Comparison of ENCODE assay signal across 27 mouse cellular contexts in genomic region chr1:156070106-156070505, GRCm38 (mm10). TPM values are rescaled to one million over a fixed set of nuclear protein-coding genes. Genes with fewer than 3 reads are reported as not detected.
DNase-seq lines count a peak whose midpoint lies in the region; ATAC-seq lines count a peak whose summit lies in the region.
"Had no signal": no experiment of that assay in that cellular context is flagged by ENCODE, and none has a peak within 500 bp of the region (broad histone marks: within the 10 kb centered on the region; RNA-seq: fewer than 3 reads in every experiment).

No protein-coding gene starts in this region.

- 0 out of 2 replicates have a peak overlapping the region, but pooled peaks have one; percentile 28 for H3K27ac ChIP-seq in heart, embryonic 15.5 days
- no peak overlapping the region for H3K27ac ChIP-seq in stomach, embryonic 16.5 days (ENCODE audit: low read length)
- H3K27ac ChIP-seq: forebrain, embryonic 13.5 days; hindbrain, embryonic 12.5 days; hindbrain, postnatal 0 days; limb, embryonic 10.5 days; limb, embryonic 15.5 days; liver, embryonic 13.5 days; macrophage; midbrain, embryonic 13.5 days; neural tube, embryonic 15.5 days had no signal

- H3K4me2 ChIP-seq in heart, embryonic 15.5 days, result no peak overlapping the region
- no peak overlapping the region for H3K4me2 ChIP-seq in stomach, embryonic 16.5 days (ENCODE audit: low read depth, low read length)
- H3K4me2 ChIP-seq: forebrain, embryonic 13.5 days; hindbrain, embryonic 12.5 days; limb, embryonic 15.5 days; liver, embryonic 13.5 days; midbrain, embryonic 13.5 days; neural tube, embryonic 15.5 days had no signal

- no peaks in the 10 kb centered on the region for H3K9me3 ChIP-seq in heart, embryonic 15.5 days (replicated peaks)
- H3K9me3 ChIP-seq in stomach, embryonic 16.5 days (replicated peaks; ENCODE audit: control insufficient read depth, low read length), result no peaks in the 10 kb centered on the region
- H3K9me3 ChIP-seq: forebrain, embryonic 13.5 days; hindbrain, embryonic 12.5 days; limb, embryonic 10.5 days; limb, embryonic 15.5 days; liver, embryonic 13.5 days; midbrain, embryonic 13.5 days; neural tube, embryonic 15.5 days had no signal

- 44% methylated on average over 14 of the region's 14 CpGs for WGBS in heart, embryonic 15.5 days
- WGBS in stomach, embryonic 16.5 days, result 67% methylated on average over 14 of the region's 14 CpGs

- peak; percentile 18 for DNase-seq in adrenal gland, adult 2 months
- DNase-seq in adrenal gland, postnatal 14 days, result no peak
- no peak for DNase-seq in heart, postnatal 14 days
- DNase-seq in NIH3T3 (ENCODE audit: low read depth), result peak; percentile 69
- no peak for DNase-seq in embryo, embryonic 11 days
- no peak for DNase-seq in c-Kit-positive CD71-positive TER-119-positive erythroid progenitor cells, embryonic 14.5 days (ENCODE audit: low spot score)
- DNase-seq: adrenal gland, postnatal 10 days; cerebellum, adult 18-20 months; cerebellum, postnatal 10 days; gastrocnemius, postnatal 14 days; kidney, postnatal 14 days; layer of hippocampus, adult 9-11 months; liver, embryonic 13.5 days; lung, adult 18-20 months had no signal

- H3K36me3 ChIP-seq in heart, embryonic 15.5 days, result peaks cover 12% of the 10 kb centered on the region
- peaks cover 10% of the 10 kb centered on the region; the same call in 1 of the 2 replicates for H3K36me3 ChIP-seq in stomach, embryonic 16.5 days (ENCODE audit: control insufficient read depth, insufficient read depth, low read length)

- H3K27me3 ChIP-seq in heart, embryonic 15.5 days, result no peaks in the 10 kb centered on the region
- no peaks in the 10 kb centered on the region for H3K27me3 ChIP-seq in stomach, embryonic 16.5 days (ENCODE audit: control insufficient read depth, insufficient read depth, low read length)
- H3K27me3 ChIP-seq: forebrain, embryonic 13.5 days; hindbrain, embryonic 12.5 days; limb, embryonic 15.5 days; liver, embryonic 13.5 days; midbrain, embryonic 13.5 days; neural tube, embryonic 15.5 days had no signal

- intact Hi-C loops in heart, postnatal 14 days (cut with DNase I), result no loop called here

- no peak overlapping the region for H3K4me3 ChIP-seq in heart, embryonic 15.5 days
- H3K4me3 ChIP-seq in stomach, embryonic 16.5 days (replicated peaks; ENCODE audit: low read length), result no peak overlapping the region
- H3K4me3 ChIP-seq: forebrain, embryonic 13.5 days; hindbrain, embryonic 12.5 days; limb, embryonic 10.5 days; limb, embryonic 15.5 days; liver, embryonic 13.5 days; midbrain, embryonic 13.5 days; neural tube, embryonic 15.5 days had no signal

- 0 out of 2 replicates have a peak, but pooled peaks have one; percentile 30 for ATAC-seq in heart, embryonic 15.5 days (replicated peaks; ENCODE audit: insufficient number of reproducible peaks, insufficient read depth, low FRiP score, low read depth)
- ATAC-seq in stomach, embryonic 16.5 days (ENCODE audit: insufficient read depth, low FRiP score), result 0 out of 2 replicates have a peak, but pooled peaks have one; percentile 44
- ATAC-seq: CD4-positive, CD25-positive, alpha-beta regulatory T cell, adult 4 months; forebrain, embryonic 13.5 days; hindbrain, postnatal 0 days; intestine, postnatal 0 days; lung, postnatal 0 days; midbrain, embryonic 13.5 days had no signal

- H3K4me1 ChIP-seq in heart, embryonic 15.5 days (replicated peaks), result peaks cover 11% of the 10 kb centered on the region
- 0 out of 2 replicates have a peak, but pooled peaks cover 4% of the 10 kb centered on the region for H3K4me1 ChIP-seq in stomach, embryonic 16.5 days (ENCODE audit: control insufficient read depth, insufficient read depth, low read length)
- H3K4me1 ChIP-seq: forebrain, embryonic 13.5 days; midbrain, embryonic 13.5 days; neural tube, embryonic 15.5 days had no signal

- H3K9ac ChIP-seq in heart, embryonic 15.5 days, result no peak overlapping the region
- no peak overlapping the region for H3K9ac ChIP-seq in stomach, embryonic 16.5 days (ENCODE audit: low read length)
- H3K9ac ChIP-seq: forebrain, embryonic 13.5 days; hindbrain, embryonic 12.5 days; limb, embryonic 15.5 days; liver, embryonic 13.5 days; midbrain, embryonic 13.5 days; neural tube, embryonic 15.5 days had no signal

RNA-seq across cellular contexts. Expression of gene Tor1aip1, which starts 33.8 kb away (rescaled TPM):
- 100 to 1,000 TPM in 1 of 2 experiments, 10 to 100 TPM in 1; 85.6 to 141 TPM for total RNA-seq in adrenal gland, adult 2 months (2021)
- 75.3 and 88.5 TPM in 2 replicates for polyA plus RNA-seq in adrenal gland, adult 2 months (2012; rRNA removed)
- 99.0 and 101 TPM in 2 replicates for total RNA-seq in adrenal gland, postnatal 14 days (2021)
- polyA plus RNA-seq in heart, embryonic 15.5 days (2015; fragmentation: Nextera tagmentation; extraction: Ambion mirVana), result 35.7 and 37.9 TPM in 2 replicates
- 10 to 100 TPM; 70.8 to 74.8 TPM for total RNA-seq in heart, postnatal 14 days (2021)
- 33.8 and 34.8 TPM in 2 replicates for polyA plus RNA-seq in stomach, embryonic 16.5 days (2015; fragmentation: Nextera tagmentation; extraction: Ambion mirVana)

RNA-seq across cellular contexts. Expression of gene Tor1aip2, which starts 34.9 kb away (rescaled TPM):
- total RNA-seq in adrenal gland, adult 2 months (2021), result 100 to 1,000 TPM in 1 of 2 experiments, 10 to 100 TPM in 1; 98.7 to 163 TPM
- 44.6 and 52.6 TPM in 2 replicates for polyA plus RNA-seq in adrenal gland, adult 2 months (2012; rRNA removed)
- total RNA-seq in adrenal gland, postnatal 14 days (2021), result 113 and 124 TPM in 2 replicates
- 69.2 and 77.6 TPM in 2 replicates for polyA plus RNA-seq in heart, embryonic 15.5 days (2015; fragmentation: Nextera tagmentation; extraction: Ambion mirVana)
- 10 to 100 TPM; 49.4 to 50.1 TPM for total RNA-seq in heart, postnatal 14 days (2021)
- polyA plus RNA-seq in stomach, embryonic 16.5 days (2015; fragmentation: Nextera tagmentation; extraction: Ambion mirVana), result 119 and 120 TPM in 2 replicates

Comparison
In these comparisons a context has a peak if more than half of its experiments do, and no peak if none do; other contexts are left out.
1. DNase-seq: peak in adrenal gland, adult 2 months (single experiment) and NIH3T3 (single experiment); none in adrenal gland, postnatal 14 days (single experiment), heart, postnatal 14 days (0 of 2), embryo, embryonic 11 days (single experiment) and c-Kit-positive CD71-positive TER-119-positive erythroid progenitor cells, embryonic 14.5 days (single experiment).